Mouse (Mus musculus): ENCODE results near the gene Pik3c2g. TPM values are rescaled to one million over a fixed set of nuclear protein-coding genes. Genes with fewer than 3 reads are reported as not detected.

Pik3c2g gene
- polyA plus RNA-seq, 1 experiment from 2014 or later = 3.2 TPM

DNA sequence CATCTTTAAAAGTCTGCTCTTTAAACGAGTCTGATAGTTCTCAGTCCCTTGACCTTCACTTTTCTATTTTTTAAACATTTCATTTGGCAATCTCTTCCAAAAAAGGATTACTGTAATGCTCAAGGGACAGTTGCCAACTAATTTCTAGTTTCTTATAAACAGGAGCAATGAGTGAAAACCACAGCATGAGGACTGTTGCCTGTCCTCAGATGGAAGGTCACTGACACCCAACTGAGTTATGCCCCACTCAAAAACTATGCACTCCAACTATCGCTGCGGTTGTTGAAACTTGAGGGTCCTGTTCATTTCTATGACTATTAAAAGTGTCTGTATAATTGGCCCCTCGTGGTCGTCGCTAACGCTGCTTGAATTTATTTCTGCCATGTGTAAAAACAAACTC is 252.9 kb downstream of the Pik3c2g start:
- no peak for ATAC-seq (ENCODE audit: insufficient number of reproducible peaks, insufficient read depth, low FRiP score, low read depth)
- Histone ChIP-seq H3K9me3 (ENCODE audit: control insufficient read depth, low read depth, low read length) (no peaks in the 10 kb centered on the region), H3K27ac (ENCODE audit: low read length) (peak overlapping the region; percentile 30; the same call in 1 of the 2 replicates), H3K27me3 (ENCODE audit: control insufficient read depth, insufficient read depth, low read length) (no peaks in the 10 kb centered on the region), H3K9ac (replicated peaks; ENCODE audit: low read depth, low read length) (no peak overlapping the region), H3K4me2 (replicated peaks; ENCODE audit: low read depth, low read length) (no peak overlapping the region), H3K36me3 (ENCODE audit: control insufficient read depth, insufficient read depth, low read length) (no peaks in the 10 kb centered on the region), H3K4me3 (ENCODE audit: low read depth, low read length) (no peak overlapping the region), H3K4me1 (ENCODE audit: control insufficient read depth, insufficient read depth, low read length) (peaks cover 5% of the 10 kb centered on the region; the same call in 1 of the 2 replicates)
- 36% methylated on average over 7 of the region's 7 CpGs for WGBS

DNA sequence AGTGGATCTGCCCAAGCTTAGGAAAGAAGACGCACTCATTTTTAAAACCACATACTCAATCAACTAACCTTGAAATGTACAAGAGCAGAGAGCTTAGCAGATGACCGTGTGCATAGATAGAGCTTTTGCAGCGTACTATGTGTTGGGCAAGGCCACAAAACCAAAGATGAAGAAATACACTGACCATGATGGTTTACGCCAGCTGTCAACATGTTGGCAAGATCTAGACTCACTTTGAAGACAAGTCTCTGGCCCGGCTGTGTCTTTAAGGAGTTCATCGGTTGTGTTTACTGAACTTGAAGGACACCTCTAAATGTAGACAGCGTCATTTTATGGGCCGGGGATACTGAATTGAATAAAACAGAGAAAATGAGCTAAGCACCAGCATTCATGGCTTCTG is 254.3 kb downstream of the Pik3c2g start:
- Histone ChIP-seq H3K4me1 (ENCODE audit: control insufficient read depth, insufficient read depth, low read length) (peaks cover 5% of the 10 kb centered on the region; the same call in 1 of the 2 replicates), H3K9me3 (ENCODE audit: control insufficient read depth, low read depth, low read length) (no peaks in the 10 kb centered on the region), H3K4me3 (ENCODE audit: low read depth, low read length) (no peak overlapping the region), H3K36me3 (ENCODE audit: control insufficient read depth, insufficient read depth, low read length) (no peaks in the 10 kb centered on the region), H3K4me2 (replicated peaks; ENCODE audit: low read depth, low read length) (no peak overlapping the region), H3K27ac (ENCODE audit: low read length) (no peak overlapping the region), H3K27me3 (ENCODE audit: control insufficient read depth, insufficient read depth, low read length) (no peaks in the 10 kb centered on the region), H3K9ac (replicated peaks; ENCODE audit: low read depth, low read length) (no peak overlapping the region)
- ATAC-seq (ENCODE audit: insufficient number of reproducible peaks, insufficient read depth, low FRiP score, low read depth) = no peak
- WGBS = 84% methylated on average over 8 of the region's 8 CpGs

DNA sequence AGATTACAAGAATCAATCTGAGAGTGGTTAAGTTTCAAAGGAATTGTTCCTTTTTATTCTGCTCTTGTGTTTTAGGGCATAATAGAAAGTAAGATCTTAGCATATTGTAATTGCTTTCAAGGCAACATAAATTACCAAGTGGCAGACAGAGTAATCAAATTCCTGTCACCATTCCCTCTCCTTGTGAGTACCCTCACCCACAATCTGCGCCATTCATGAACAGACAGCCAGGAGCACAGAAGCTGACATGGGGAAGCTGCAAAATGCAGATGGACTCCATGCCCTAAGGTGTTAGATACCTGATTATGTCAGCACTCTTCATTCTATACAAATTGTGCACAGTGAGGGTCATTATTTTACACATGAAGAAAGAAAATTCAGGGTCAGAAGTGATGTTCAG is 255.6 kb downstream of the Pik3c2g start:
- Histone ChIP-seq H3K27me3 (ENCODE audit: control insufficient read depth, insufficient read depth, low read length) (no peaks in the 10 kb centered on the region), H3K27ac (ENCODE audit: low read length) (no peak overlapping the region), H3K9me3 (ENCODE audit: control insufficient read depth, low read depth, low read length) (no peaks in the 10 kb centered on the region), H3K4me1 (ENCODE audit: control insufficient read depth, insufficient read depth, low read length) (peaks cover 5% of the 10 kb centered on the region; the same call in 1 of the 2 replicates), H3K4me3 (ENCODE audit: low read depth, low read length) (no peak overlapping the region), H3K4me2 (replicated peaks; ENCODE audit: low read depth, low read length) (no peak overlapping the region), H3K36me3 (ENCODE audit: control insufficient read depth, insufficient read depth, low read length) (no peaks in the 10 kb centered on the region), H3K9ac (replicated peaks; ENCODE audit: low read depth, low read length) (no peak overlapping the region)
- ATAC-seq (ENCODE audit: insufficient number of reproducible peaks, insufficient read depth, low FRiP score, low read depth) = no peak
- 97% methylated on average over 1 of the region's 1 CpGs for WGBS

DNA sequence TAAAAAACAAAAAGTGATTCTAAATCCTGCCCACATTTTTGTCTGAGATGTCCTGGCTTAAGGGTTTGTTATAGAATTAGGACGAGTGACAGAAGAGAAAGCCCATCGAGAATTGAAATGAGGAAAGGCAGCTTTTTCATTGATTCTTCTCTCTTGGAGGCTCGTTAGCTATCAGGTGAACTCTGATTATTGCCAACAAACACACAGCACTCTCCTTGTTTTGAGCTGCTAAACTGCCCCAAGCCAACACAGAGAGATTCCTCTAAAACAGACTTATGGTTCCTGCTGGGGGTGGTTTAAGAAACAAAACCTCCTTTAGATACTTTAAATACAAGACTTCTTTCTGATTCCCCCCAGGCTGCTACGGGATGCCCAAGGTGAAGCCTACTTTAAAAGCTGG is 256.5 kb downstream of the Pik3c2g start:
- Histone ChIP-seq H3K4me1 (ENCODE audit: control insufficient read depth, insufficient read depth, low read length) (peaks cover 5% of the 10 kb centered on the region; the same call in 1 of the 2 replicates), H3K27me3 (ENCODE audit: control insufficient read depth, insufficient read depth, low read length) (no peaks in the 10 kb centered on the region), H3K9me3 (ENCODE audit: control insufficient read depth, low read depth, low read length) (no peaks in the 10 kb centered on the region), H3K4me3 (ENCODE audit: low read depth, low read length) (no peak overlapping the region), H3K9ac (replicated peaks; ENCODE audit: low read depth, low read length) (no peak overlapping the region), H3K4me2 (replicated peaks; ENCODE audit: low read depth, low read length) (no peak overlapping the region), H3K27ac (ENCODE audit: low read length) (no peak overlapping the region), H3K36me3 (ENCODE audit: control insufficient read depth, insufficient read depth, low read length) (no peaks in the 10 kb centered on the region)
- ATAC-seq (ENCODE audit: insufficient number of reproducible peaks, insufficient read depth, low FRiP score, low read depth) = no peak
- WGBS = 68% methylated on average over 4 of the region's 4 CpGs

DNA sequence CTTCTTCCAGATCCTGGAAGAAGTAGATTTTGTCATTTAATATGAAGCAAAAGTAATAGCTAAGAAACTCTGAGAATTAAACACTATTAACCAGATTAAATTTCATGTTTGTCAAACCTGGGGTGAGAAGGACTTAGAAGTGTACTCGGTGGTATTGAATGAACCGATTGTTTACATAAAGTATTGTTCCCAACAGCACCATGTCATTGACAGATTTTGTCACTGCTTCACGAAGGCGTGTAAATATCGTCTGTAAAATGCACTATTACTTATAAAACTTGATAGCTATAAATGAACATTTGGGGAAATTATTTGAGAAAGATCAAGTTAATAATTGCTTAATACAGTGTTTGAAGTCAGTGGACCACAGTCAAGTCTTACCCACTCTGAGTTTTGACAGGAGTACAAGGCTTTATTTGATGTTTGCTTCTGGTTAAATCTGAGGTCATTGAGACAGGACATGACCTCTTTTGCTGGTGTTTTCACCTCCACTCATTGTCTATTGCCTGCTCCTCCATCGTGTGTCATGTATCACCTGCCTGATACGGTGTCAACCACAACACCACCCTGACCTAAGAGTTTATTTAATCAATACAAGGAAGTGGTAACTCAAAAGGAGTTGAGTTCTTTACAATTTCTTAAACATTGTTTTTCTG is 260.0 kb downstream of the Pik3c2g start:
- no peaks in the 10 kb centered on the region for H3K36me3 ChIP-seq (ENCODE audit: control insufficient read depth, insufficient read depth, low read length)
- no peak overlapping the region; the same call in 1 of the 2 replicates for H3K27ac ChIP-seq (ENCODE audit: low read length)
- no peaks in the 10 kb centered on the region for H3K9me3 ChIP-seq (ENCODE audit: control insufficient read depth, low read depth, low read length)
- no peak for ATAC-seq (ENCODE audit: insufficient number of reproducible peaks, insufficient read depth, low FRiP score, low read depth)
- no peaks in the 10 kb centered on the region for H3K27me3 ChIP-seq (ENCODE audit: control insufficient read depth, insufficient read depth, low read length)
- H3K4me2 ChIP-seq (replicated peaks; ENCODE audit: low read depth, low read length) = no peak overlapping the region
- 56% methylated on average over 7 of the region's 7 CpGs for WGBS
- H3K4me3 ChIP-seq (ENCODE audit: low read depth, low read length) = no peak overlapping the region
- no peak overlapping the region for H3K9ac ChIP-seq (replicated peaks; ENCODE audit: low read depth, low read length)
- H3K4me1 ChIP-seq (ENCODE audit: control insufficient read depth, insufficient read depth, low read length) = no peaks in the 10 kb centered on the region

DNA sequence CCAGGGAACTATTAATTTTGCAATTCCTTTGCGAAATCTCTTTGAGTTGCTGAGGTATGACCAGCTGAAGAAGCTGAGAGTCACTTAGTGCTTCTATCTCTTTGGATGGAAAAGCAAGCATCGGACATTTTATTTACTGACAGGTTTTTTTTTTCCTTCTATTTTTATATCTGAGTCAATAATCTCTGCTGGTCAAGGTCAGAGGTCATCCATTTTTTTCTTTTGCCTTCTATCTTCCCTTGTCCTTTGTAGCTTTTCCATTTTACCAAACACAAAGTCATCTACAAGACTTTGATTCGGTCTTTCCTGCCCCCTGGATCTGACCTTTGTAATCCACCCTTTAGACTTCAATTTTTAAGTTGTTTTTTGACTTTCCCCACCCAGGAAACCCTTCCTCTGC is 262.9 kb downstream of the Pik3c2g start:
- no peak overlapping the region for H3K4me3 ChIP-seq (ENCODE audit: low read depth, low read length)
- 67% methylated on average over 3 of the region's 3 CpGs for WGBS
- no peaks in the 10 kb centered on the region for H3K36me3 ChIP-seq (ENCODE audit: control insufficient read depth, insufficient read depth, low read length)
- H3K27ac ChIP-seq (ENCODE audit: low read length) = no peak overlapping the region
- H3K9ac ChIP-seq (replicated peaks; ENCODE audit: low read depth, low read length) = no peak overlapping the region
- ATAC-seq (ENCODE audit: insufficient number of reproducible peaks, insufficient read depth, low FRiP score, low read depth) = no peak
- no peaks in the 10 kb centered on the region for H3K4me1 ChIP-seq (ENCODE audit: control insufficient read depth, insufficient read depth, low read length)
- H3K4me2 ChIP-seq (replicated peaks; ENCODE audit: low read depth, low read length) = no peak overlapping the region
- no peaks in the 10 kb centered on the region for H3K9me3 ChIP-seq (ENCODE audit: control insufficient read depth, low read depth, low read length)
- H3K27me3 ChIP-seq (ENCODE audit: control insufficient read depth, insufficient read depth, low read length) = no peaks in the 10 kb centered on the region

DNA sequence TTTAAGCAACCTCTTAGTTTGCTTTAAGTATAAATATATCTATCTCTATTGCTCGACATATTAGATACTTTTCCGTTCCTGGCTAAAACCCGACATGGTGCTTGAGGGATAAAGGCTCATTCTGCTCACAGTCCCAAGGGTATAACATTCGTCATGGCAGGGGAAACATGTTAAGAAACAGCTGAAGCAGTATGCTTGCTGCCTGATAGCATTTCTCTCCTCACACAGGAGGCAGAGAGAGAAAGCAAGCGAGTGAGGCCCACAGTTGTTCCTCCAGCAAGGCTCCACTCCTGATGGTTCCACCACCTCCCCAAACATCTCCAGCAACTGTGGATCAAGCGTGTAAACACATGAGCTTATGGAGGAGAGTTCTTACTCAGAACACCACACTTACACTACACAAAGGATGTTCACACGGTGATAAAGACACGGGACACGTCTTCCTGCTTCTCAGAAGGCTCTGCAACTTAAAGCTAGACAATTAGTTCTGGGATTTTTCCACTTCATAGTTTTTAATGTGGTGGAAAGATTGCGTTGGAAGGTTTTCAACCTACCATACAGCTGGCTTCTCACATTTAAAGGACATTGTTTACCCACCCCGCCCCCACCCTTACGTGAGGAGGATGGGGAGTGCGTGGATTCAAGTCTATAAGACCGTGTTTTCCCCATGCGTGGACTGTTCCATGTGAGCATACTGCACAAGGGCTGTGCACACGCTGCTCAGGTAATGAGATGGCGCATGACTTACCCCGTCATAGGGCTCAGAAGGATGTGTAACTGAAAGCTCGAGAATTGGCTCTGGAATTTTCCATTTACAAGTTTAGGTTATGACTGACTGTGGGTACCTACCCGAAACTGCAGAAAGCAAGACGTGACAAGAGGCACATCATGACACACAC is 264.9 kb downstream of the Pik3c2g start:
- no peak for ATAC-seq (ENCODE audit: insufficient number of reproducible peaks, insufficient read depth, low FRiP score, low read depth)
- Histone ChIP-seq H3K9ac (replicated peaks; ENCODE audit: low read depth, low read length) (no peak overlapping the region), H3K9me3 (ENCODE audit: control insufficient read depth, low read depth, low read length) (no peaks in the 10 kb centered on the region), H3K4me2 (replicated peaks; ENCODE audit: low read depth, low read length) (no peak overlapping the region), H3K4me3 (ENCODE audit: low read depth, low read length) (no peak overlapping the region), H3K4me1 (ENCODE audit: control insufficient read depth, insufficient read depth, low read length) (no peaks in the 10 kb centered on the region), H3K27me3 (ENCODE audit: control insufficient read depth, insufficient read depth, low read length) (no peaks in the 10 kb centered on the region), H3K36me3 (ENCODE audit: control insufficient read depth, insufficient read depth, low read length) (no peaks in the 10 kb centered on the region), H3K27ac (ENCODE audit: low read length) (no peak overlapping the region)
- WGBS = 89% methylated on average over 21 of the region's 21 CpGs

DNA sequence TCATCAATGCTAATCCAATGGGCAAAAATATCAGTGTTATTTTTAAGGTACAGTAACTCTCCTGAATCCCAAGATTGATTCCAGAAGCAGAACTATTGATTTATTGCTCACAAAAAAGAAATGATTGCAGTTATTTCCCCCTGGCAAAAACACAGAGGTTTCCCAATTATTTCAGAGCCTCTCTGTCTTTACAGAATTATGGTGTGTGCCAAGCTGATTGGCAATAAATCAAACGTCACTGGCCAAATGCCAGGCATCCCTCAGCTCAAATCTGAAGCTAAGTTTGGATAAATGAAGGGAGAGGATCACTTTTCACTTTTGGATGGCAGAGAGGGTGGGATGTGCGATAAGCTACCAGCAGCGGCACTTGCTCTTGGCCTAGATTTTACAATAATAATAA is 265.8 kb downstream of the Pik3c2g start:
- H3K4me3 ChIP-seq (ENCODE audit: low read depth, low read length) = no peak overlapping the region
- no peaks in the 10 kb centered on the region for H3K27me3 ChIP-seq (ENCODE audit: control insufficient read depth, insufficient read depth, low read length)
- 80% methylated on average over 3 of the region's 3 CpGs for WGBS

More for the DNA sequence above, 265.8 kb downstream of the Pik3c2g start:
- Histone ChIP-seq H3K36me3 (ENCODE audit: control insufficient read depth, insufficient read depth, low read length) (no peaks in the 10 kb centered on the region), H3K9ac (replicated peaks; ENCODE audit: low read depth, low read length) (no peak overlapping the region), H3K27ac (ENCODE audit: low read length) (no peak overlapping the region), H3K4me2 (replicated peaks; ENCODE audit: low read depth, low read length) (no peak overlapping the region), H3K4me1 (ENCODE audit: control insufficient read depth, insufficient read depth, low read length) (no peaks in the 10 kb centered on the region), H3K9me3 (ENCODE audit: control insufficient read depth, low read depth, low read length) (no peaks in the 10 kb centered on the region)
- ATAC-seq (ENCODE audit: insufficient number of reproducible peaks, insufficient read depth, low FRiP score, low read depth) = no peak
